Mouse (Mus musculus): ENCODE measurements around the gene Pigb.

DNA sequence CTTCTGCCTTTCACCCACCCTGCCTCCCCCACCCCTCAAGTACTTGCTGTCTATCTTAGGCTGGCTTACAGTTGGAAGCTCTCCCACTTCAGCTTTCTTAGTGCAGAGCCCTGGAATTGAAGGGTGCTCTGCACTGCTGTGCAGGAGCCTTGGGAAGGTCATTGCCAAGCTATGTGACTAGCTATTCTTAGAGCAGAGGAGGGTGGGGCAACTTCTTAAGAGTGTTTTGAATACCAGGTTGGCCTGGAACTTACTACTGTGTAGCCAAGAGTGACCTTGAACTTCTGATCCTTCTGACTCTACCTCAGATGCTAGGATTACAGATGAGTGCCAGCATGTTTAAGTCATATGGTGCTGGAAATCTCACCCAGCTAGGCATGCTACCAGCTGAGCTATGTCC lies 44.0 kb downstream of the Pigb start:
- TF ChIP-seq POLR2A (IDR thresholded peaks at IDR 0.05; ENCODE audit: borderline replicate concordance, insufficient read depth, low read length) (no peak), CTCF (IDR thresholded peaks at IDR 0.05; ENCODE audit: borderline replicate concordance, insufficient read depth, low read depth, low read length) (no peak)

Data from cerebellum, adult 2 months (tissue).